Mouse (Mus musculus) large intestine, adult 2 months (tissue): ENCODE data around the gene Rpe. TPM values are rescaled to one million over a fixed set of nuclear protein-coding genes. Genes with fewer than 3 reads are reported as not detected.
"Not testable (repeated sequence)": the region's sequence is repeated elsewhere in the genome, so short reads cannot be mapped to it uniquely, and the experiment has no call there.

Experiments used
- DNase-seq: peaks from one replicate; pipeline ENCODE4 v3.0.0-alpha.2; 2012; ENCODE audit warnings: low read depth, low spot score
- WGBS: fragments of 180-500 bp; shearing (Covaris S2); methylation state at CpG from one replicate; pipeline ENCODE4 v1.1.7; 2018; 5-methylcytosine and 5-hydroxymethylcytosine counted together
- polyA plus RNA-seq: library from polyadenylated mRNA; depleted of rRNA; stranded (reverse); fragments of >200 nt; gene quantifications from 2 replicates; pipeline ENCODE4 v1.2.3, GENCODE M21; 2012; rRNA removed

Gene Rpe
- 14.5 and 19.0 TPM in 2 replicates for polyA plus RNA-seq

DNA sequence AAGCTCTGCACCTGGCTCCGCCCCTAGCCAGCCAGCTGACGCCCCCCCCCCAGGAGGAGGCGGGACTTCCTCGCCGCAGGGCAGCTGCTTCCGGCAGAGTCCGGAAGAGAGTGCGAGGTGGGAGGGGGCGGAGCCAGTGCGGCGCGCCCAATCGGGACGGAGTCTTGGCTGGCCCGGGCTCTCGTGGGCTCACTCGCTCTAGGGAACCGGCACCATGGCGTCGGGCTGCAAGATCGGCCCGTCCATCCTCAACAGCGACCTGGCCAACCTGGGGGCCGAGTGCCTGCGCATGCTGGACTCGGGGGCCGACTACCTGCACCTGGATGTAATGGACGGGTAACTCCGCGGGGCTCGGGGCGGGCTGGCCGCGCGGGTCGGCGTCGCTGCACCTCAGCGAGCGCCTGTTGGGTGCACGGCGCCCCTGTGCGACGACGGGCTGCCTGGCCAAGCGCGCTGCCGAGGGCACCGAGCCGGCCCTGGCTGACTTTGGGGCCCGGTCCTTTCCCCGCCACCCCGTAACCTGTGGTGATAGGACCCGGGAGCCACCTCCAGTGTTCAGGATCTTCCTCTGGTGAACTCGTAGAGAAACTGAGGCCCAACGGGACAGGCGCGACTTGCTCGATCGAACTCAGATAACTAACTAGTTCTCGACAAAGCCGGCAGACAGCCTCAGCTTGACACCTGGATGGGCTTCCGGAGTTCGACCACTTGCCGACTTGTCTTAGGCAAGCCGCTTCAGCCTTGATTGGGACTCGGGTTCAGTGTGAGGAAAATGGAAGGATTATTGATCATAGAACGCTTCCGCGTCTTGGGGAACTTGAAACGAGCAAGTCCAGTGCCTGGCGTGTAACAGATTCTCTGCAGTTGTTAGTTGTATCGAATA is at the start of gene Rpe:
Gene Rpe (plus strand): TSS at position 139 of the 883 bp plus-strand sequence.
- peak; percentile 64 for DNase-seq
- under 1% methylated on average over 73 of the region's 73 CpGs for WGBS

GRCm38 (mm10) chr1:66655119-66655746 is 45.4 kb upstream of the Rpe start:
- no peak for DNase-seq
- 56% methylated on average over 4 of the region's 4 CpGs for WGBS

DNA sequence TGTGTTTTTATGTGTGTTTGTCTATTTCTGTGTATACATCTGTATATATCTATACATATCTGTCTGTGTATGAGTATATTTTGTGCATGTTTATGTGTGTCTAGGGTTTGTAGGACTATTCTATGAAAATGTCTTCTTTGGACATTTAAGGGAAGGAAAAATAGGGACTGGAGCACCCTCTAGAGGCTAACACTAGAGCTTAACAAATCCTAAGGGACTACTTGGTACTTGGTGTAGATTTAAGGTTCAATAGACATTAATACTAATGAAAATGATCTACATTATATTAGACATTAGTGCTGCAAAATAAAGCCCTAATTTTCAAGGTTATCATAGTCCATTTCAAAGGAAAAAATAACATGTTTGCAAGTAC is 44.9 kb upstream of the Rpe start:
- DNase-seq, result no peak

DNA sequence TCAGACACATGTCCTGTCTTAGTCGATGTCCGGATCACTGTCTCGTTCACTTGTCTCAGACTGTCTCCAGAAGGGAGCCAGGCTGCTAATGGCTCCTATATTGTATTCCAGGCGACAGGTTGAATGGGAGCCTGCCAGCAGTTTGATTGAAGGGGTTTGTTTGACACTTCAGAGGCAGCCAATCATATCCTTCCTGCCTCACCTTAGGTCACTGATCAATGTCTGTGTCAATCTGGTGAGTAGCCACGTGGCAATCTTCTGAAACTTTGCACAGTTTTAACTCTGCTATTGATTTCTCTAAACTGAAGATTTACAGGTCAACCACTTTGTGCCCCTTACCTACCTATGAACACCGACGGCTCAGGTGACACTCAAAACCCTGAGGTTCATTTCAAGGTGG is 29.2 kb upstream of the Rpe start:
- no peak for DNase-seq
- WGBS, result 66% methylated on average over 7 of the region's 7 CpGs

- no peak for DNase-seq
- WGBS, result 75% methylated on average over 7 of the region's 7 CpGs
These were observed 27.8 kb upstream of the Rpe start for GRCm38 (mm10) chr1:66672812-66673211.

DNA sequence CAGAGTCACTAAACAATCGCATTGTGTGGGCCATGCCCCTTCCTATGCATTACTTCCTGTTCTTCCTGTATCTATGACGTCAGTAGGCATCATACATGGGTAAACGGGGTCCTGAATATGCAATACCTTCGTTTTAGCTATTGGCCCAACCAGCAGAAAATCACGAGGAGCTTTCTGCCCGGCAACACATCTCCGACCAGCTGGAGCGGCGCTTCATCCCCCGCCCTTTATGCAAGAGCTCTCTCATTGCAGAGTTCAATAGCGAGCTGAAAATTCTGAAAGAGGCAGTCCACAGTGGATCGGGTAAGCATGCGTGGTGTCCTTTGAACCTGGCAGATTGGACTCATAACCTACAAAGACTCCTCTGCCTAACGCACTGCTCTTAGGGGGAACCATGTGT is 22.7 kb upstream of the Rpe start:
- 80% methylated on average over 14 of the region's 14 CpGs for WGBS
- DNase-seq, result no peak

- no peak for DNase-seq
- 10% methylated on average over 2 of the region's 2 CpGs for WGBS
These were observed 22.0 kb upstream of the Rpe start for GRCm38 (mm10) chr1:66678662-66679061.

GRCm38 (mm10) chr1:66682974-66683373 is 17.7 kb upstream of the Rpe start:
- DNase-seq, result no peak
- WGBS, result 81% methylated on average over 5 of the region's 5 CpGs

DNA sequence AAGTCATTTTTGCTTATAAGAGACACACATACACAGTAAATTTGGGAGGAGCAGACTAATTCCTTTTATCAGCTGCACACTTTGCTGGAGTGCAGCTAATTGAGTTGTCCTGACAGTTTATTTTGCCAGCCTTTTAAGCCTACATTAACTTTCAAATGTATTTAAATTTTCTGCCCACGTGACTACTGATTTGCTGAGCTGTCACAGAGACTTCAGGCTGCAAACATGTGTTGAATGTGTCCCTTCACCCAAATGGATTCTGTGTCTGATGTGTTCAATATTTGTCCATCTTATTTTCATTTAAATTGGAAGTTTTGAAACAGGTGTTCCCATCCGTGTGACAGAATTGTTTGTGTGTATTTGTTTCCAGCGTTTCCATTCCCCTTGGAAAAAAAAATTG is 8.9 kb upstream of the Rpe start:
- 70% methylated on average over 3 of the region's 3 CpGs for WGBS
- DNase-seq, result no peak

DNA sequence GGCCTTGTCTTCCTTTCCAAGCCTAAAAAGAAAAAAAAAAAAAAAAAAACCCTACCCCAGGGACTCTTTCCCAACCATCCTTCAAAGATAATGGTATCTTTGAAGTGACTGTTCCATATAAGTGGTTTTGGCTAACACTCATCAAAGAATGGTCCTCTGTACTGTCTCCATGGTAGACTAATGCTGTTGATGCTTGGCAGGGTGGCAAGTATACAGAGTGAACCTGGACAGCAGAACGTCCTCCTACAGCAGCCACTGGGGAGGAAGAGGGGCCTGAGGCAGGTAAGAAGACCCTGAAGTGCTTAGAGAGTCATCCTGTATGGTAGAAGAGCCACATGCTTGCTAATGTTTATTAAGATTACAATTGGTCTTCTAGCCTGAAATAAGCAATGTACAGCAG is 8.3 kb upstream of the Rpe start:
- WGBS, result 71% methylated on average over 1 of the region's 1 CpGs
- no peak for DNase-seq

DNA sequence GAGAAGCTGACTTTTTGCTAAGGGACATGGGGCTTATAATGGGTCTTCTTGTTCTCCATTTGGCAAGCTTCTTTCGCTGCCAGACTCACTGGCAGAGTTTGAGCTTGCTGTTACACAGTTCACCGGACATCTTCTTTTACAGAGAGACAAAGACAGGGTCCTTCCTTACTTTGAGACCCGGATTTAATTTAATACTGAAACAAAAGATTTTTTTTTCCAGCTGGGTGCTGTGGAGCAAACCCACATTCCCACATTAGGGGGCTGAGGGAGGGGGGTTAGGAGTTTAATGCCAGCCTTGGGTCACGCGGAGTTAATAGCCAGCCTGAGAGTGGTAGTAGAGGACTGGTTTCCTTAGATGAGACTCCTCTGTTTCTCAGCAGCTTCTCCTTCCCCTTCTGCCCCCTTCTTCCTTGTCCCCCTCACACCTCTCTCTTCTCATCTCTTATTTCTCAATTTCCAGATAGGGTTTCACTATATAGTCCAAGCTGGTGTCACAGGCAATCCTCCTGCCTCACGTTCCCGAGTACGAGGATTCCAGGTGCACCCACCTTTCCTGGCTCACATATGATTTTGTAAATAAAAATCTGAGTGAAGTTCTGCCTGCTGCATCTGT is 7.7 kb upstream of the Rpe start:
- WGBS, result 80% methylated on average over 8 of the region's 8 CpGs
- DNase-seq, result no peak

DNA sequence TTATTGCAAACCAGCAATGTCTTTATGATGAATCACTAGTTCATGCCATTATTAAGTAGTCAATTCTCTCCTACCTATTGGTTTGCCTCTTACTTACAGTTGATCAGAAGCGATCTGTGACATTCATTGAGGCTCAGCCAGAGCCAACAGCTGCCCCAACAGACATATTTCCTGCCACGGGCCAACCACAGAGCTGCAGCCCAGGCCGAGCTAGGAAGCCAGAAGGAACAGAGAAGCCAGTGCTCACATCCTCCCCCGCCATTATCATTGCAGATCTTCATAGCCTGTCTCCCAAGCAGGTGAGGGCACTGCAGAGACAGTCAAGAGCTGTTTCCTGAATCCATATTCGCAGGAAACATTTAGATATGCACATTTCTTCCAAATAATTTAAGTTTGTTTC is 6.4 kb upstream of the Rpe start:
- no peak for DNase-seq
- WGBS, result 60% methylated on average over 5 of the region's 5 CpGs

- WGBS, result 58% methylated on average over 7 of the region's 7 CpGs
- DNase-seq, result no peak
These were observed 5.3 kb upstream of the Rpe start for GRCm38 (mm10) chr1:66695296-66695695.

DNA sequence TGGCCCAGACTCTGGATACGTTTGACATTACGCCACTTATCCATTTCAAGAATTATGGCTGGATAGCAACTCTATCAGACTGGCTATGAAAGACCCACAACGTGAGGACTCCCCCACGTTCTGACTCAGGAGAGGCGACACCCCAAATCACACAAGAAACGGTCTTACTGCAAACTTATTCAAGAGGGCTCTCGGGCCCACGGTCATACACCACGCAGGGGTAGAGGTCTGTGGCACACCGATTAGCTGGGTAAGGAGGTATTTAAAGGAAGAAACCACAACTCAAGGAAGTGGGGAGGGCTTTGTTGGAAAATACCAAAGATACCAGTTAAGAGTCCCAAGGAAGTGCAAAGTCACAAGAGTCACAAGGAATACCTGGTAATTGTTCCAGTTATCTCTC is 1.0 kb upstream of the Rpe start:
- 89% methylated on average over 10 of the region's 10 CpGs for WGBS
- not testable (repeated sequence) for DNase-seq

- DNase-seq, result no peak
- 44% methylated on average over 5 of the region's 5 CpGs for WGBS
These were observed 410 bp upstream of the Rpe start for GRCm38 (mm10) chr1:66700149-66700692.

- WGBS, result 13% methylated on average over 2 of the region's 2 CpGs
- no peak for DNase-seq
These were observed 927 bp downstream of the Rpe start for GRCm38 (mm10) chr1:66701576-66701940.

DNA sequence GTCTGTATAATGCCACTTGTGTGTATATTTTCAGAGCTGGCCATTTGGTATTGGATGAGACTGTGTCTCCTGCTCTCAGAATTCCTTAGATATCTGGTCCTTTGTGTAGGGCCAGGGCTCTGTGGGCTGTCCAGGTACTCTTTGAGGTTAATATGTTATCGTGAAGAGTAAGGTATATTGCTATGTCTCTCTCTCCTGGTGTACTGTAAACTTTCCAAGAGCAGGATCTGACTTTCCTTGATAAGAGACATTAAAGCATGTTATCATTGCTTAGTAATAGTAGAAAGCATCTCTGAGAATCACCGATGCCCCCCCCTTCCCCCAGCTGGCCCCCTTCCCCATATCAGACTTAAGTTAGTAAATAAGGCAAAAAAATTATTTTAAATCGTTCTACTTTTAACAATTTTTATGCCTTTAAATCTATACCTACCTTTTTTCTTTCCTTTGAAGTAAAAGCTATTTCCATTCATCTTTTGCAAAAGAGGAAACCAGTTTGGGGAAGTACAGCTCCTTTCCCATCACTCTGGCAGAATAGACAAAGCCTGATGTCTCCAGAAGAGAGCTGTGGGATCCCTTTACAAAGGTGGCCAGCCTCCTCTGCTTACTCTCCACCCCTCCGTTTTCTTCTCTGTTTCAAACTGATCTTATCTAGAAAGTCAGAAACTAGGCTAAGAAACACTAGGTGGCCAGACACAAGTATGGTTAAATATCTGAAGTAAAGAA is 2.2 kb downstream of the Rpe start:
- WGBS, result 76% methylated on average over 4 of the region's 4 CpGs
- DNase-seq, result no peak

DNA sequence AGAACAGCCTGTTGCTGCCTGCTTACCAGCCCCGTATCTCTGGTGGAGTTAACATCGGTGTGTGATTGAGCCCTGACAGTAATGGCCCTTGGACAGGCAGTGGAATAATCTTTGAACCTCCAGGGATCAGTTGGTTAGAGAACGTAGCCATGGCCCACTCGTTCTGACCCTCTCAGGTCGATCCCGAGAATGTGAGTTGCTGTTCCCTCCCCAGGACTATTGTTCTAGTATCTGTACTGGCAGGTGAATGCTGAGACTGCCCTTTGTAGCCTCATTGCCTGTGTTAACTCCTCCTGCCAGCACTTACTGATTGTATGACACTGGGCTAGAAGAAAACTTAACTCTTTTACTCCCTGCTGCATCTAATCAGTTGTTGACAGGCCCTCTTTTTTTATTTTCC is 3.9 kb downstream of the Rpe start:
- no peak for DNase-seq
- 57% methylated on average over 6 of the region's 6 CpGs for WGBS

- DNase-seq, result no peak
- 88% methylated on average over 3 of the region's 3 CpGs for WGBS
These were observed 12.2 kb downstream of the Rpe start for GRCm38 (mm10) chr1:66712859-66713258.

- DNase-seq, result peak; percentile 11
- WGBS, result 21% methylated on average over 1 of the region's 1 CpGs
These were observed 29.9 kb downstream of the Rpe start for GRCm38 (mm10) chr1:66730581-66730980.
